Mouse (Mus musculus) adrenal gland, adult (tissue): ENCODE measurements around the gene Tmem140.
A peak's percentile ranks its signal among the peaks of the same experiment; 100 is the strongest.

Source experiments
- DNase-seq, 2 experiments: peaks; one replicate each; pipeline ENCODE4 v3.0.0; 2022 to 2023; ENCODE audit warnings: low spot score in 1 of 2; ENCODE audit not compliant: inconsistent age in 2 of 2

Gene Tmem140

DNA sequence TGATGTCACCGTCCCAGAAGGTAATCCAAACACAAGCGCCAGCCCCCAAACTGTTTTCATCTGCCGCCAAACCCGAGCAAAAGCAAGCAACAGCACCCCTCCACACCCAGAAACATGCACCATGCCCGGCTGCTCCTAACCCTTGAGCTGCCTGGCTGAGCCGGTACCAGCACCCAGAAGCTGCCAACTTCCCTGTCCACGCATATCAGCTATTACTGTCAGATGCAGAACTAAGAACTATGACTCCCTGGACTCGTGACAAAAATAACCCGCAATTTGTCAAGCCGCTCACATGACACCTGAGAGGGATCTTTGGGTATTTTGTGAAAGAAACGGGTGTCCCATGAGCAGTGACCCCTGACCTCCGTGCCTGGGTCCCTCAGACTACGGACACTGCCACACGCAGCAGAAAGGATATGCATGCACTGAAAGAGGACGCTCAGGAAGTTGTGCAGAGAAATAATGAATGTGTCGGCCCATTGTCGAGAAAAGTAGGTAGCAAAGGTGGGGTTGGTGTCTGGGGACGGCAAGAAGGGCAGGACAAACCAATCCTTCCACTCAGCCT is 44.8 kb downstream of the Tmem140 start:
- DNase-seq = no peak

DNA sequence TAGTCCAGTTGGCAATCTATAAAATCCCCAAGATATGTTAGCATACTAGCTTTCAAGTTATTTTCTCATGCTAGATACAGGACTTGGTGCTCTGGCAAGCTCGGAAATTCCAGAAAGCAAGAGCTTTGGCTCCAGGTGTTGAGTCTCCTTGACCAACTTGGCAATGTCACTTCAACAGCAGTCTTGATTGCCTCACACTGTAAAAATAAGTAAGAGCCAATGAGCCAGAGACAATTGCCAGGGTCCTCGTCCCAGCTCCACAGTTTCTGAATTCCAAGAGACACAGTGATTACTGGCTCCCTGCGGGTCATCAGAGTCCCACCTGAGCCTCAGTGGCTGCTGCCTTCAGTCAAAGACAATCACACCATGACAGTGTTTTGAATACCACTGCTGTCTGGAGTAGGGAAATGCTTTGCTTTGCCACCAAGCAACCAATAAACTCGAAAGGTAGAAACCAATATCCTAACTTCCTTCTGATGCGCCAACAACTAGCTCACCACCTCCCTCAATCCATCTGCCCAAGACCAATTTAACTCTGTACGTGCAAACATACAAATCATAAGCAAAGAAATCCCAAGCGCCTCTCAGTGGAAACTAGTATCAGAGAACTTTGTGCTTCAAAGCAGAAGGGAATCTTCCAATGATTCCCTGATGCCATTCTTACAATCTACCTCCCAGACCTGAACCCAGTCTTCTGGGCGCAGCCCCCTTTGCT is 46.8 kb downstream of the Tmem140 start:
- DNase-seq = peak in 1 of 2 experiments; percentile 41

DNA sequence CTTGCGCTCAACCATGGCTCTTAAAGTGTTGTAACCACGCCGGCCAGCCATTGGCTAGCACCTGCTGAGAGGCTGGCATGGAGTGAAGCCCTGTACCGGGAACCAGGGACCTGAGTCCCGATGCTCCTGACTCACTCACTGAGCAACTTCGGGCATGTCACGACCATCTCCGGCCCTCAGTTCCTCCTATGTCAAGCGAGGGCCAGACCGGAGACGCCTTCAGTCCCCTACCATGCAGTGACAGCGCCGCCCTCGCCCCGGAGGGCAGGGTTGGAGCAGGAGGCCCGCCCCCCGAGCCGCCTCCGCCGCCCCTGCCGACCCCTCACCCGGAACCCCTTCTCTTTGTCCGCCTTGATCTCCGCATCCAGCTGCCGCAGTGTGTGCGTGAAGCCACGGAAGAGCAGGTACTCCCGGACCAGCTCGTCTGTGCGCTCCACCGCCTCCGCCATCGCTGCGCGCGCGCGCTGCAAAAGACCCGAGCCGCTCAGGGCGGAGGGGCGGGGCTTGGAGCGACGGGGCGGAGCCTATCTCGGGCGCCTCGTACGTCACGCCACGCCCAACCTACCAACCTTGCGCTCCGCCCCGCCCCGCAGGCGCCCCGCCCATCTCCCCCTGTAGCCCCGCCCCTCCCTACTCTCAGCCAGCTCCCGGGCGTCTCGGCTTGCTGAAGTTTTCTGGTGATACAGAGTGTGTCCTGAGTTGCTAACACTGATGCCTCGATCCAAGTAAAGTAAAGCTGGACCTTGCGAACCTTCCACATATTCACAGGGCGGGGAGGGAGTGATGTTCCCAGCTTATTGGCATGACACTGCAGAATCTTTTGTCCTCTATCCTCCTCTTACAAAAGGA is 47.6 kb downstream of the Tmem140 start, which contains the start of gene Wdr91:
Gene Wdr91, minus strand, starts transcription at position 506 of the 849 bp plus-strand sequence.
- DNase-seq = peak; percentile 93 to 98

- DNase-seq = no peak
Observed at GRCm38 (mm10) chr6:34913341-34914040, 50.5 kb downstream of the Tmem140 start.

GRCm38 (mm10) chr6:34914462-34914861 is 51.5 kb downstream of the Tmem140 start:
- DNase-seq = no peak

GRCm38 (mm10) chr6:34919146-34919545 is 56.2 kb downstream of the Tmem140 start:
- DNase-seq = no peak

- no peak for DNase-seq
Observed at GRCm38 (mm10) chr6:34919956-34920355, 57.0 kb downstream of the Tmem140 start, which contains the start of gene Stra8. TSS of gene Stra8 (plus strand) at chr6:34920163.

DNA sequence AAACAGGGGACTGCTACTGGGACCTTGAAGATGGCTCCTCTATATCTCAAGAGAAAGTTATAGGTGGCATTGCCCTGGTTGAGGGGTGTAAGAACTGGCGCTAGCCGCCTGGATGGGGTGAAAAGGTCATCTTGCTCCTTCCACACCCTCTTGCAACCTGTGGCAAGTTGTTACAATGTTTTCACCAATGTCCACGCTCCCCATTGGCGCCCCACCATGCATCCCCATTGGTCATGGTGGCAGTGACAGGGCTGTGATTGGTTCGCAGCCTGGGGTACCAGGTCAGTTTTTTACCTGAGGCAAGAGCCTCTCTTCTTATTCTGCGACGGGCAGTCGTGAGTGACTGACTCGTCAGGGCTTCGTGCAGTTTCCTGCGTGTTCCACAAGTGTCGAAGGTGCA is 57.7 kb downstream of the Tmem140 start:
- DNase-seq = no peak

GRCm38 (mm10) chr6:34921941-34922340 is 59.0 kb downstream of the Tmem140 start:
- DNase-seq = peak; percentile 29 to 67
